Mouse (Mus musculus) liver, embryonic 11.5 days (tissue): ENCODE results near the gene Akr1b10. TPM values are rescaled to one million over a fixed set of nuclear protein-coding genes. Genes with fewer than 3 reads are reported as not detected.

Source experiments
- ATAC-seq: fragments of 200-750 bp; cut with Nextera tagmentation; replicated peaks from 2 replicates; pipeline ENCODE4 v1.8.0; 2017; ENCODE audit warnings: moderate number of reproducible peaks, mild to moderate bottlenecking, moderate TSS enrichment, moderate library complexity; ENCODE audit not compliant: low FRiP score
- DNase-seq: peaks from one replicate; pipeline ENCODE4 v3.0.0-alpha.2; 2017; ENCODE audit warnings: low spot score
- H3K27ac ChIP-seq: fragments of 300-500 bp; sonication (generic); 2 replicates; pipeline ENCODE4 v1.5.1; 2014; ENCODE audit warnings: mild to moderate bottlenecking, low read depth, low read length, control low read depth
- H3K27me3 ChIP-seq: fragments of 300-500 bp; sonication (generic); replicated peaks from 2 replicates; pipeline ENCODE4 v1.6.1; 2014; ENCODE audit warnings: low read length, mixed read lengths; ENCODE audit not compliant: control insufficient read depth, insufficient read depth
- H3K36me3 ChIP-seq: fragments of 300-500 bp; sonication (generic); 2 replicates; pipeline ENCODE4 v1.6.1; 2014; ENCODE audit warnings: mild to moderate bottlenecking, low read length, moderate library complexity, mixed read lengths; ENCODE audit not compliant: control insufficient read depth, insufficient read depth
- H3K4me1 ChIP-seq: fragments of 300-500 bp; sonication (generic); replicated peaks from 2 replicates; pipeline ENCODE4 v1.6.1; 2014; ENCODE audit warnings: low read length, mixed read lengths; ENCODE audit not compliant: control insufficient read depth, insufficient read depth
- H3K4me2 ChIP-seq: fragments of 300-500 bp; sonication (generic); 2 replicates; pipeline ENCODE4 v1.6.1; 2014; ENCODE audit warnings: mild to moderate bottlenecking, control low read depth, moderate library complexity
- H3K4me3 ChIP-seq: fragments of 300-500 bp; sonication (generic); 2 replicates; pipeline ENCODE4 v1.5.1; 2014; ENCODE audit warnings: low read depth, low read length, control low read depth
- H3K9ac ChIP-seq: fragments of 300-500 bp; sonication (generic); 2 replicates; pipeline ENCODE4 v1.6.1; 2014; ENCODE audit warnings: low read depth, low read length, control low read depth
- H3K9me3 ChIP-seq: fragments of 300-500 bp; sonication (generic); 2 replicates; pipeline ENCODE4 v1.6.1; 2016; ENCODE audit warnings: low read length, inconsistent platforms, mixed read lengths; ENCODE audit not compliant: control insufficient read depth
- WGBS: fragments of 180-500 bp; shearing (Covaris S2); extraction: QIAGEN DNeasy Blood & Tissue Kit; methylation state at CpG from one replicate; pipeline ENCODE4 v1.1.7; 2014; 5-methylcytosine and 5-hydroxymethylcytosine counted together
- polyA plus RNA-seq: library from polyadenylated mRNA; unstranded; fragments of >200 nt; fragmentation: Nextera tagmentation; extraction: Ambion mirVana; gene quantifications from 2 replicates; pipeline ENCODE4 v1.2.1, GENCODE M21; 2014

Gene Akr1b10
- polyA plus RNA-seq, result 16.1 and 18.6 TPM in 2 replicates

DNA sequence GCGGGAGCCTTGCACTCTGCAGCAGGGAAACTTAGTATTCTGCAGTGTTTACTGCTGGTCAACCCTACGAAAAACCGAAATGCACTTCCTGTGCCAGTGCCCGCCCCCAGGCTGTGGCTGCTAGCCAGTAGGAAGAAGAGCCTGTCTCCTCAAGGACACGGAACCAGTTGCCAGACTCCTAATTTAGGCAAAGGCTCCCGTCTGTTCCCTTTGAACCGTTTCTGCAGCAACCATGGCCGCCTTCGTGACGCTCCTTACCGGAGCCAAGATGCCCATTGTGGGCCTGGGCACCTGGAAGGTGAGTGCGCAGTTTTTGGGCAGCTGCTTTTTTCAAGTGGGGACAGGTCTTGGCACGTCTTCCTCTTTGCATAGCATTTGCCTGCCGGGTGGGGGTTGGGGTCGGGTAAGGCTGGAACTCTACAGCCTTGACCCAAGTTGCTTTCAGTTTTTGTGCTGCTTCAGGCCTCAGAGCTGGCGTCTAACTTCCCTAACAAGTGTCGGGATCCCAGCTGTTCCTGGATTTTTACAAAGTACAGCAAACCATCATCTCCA is at the start of gene Akr1b10:
TSS of gene Akr1b10 (plus strand) at position 109 of the 552 bp plus-strand sequence.
- Histone ChIP-seq H3K9me3 (no peaks in the 10 kb centered on the region), H3K4me1 (no peaks in the 10 kb centered on the region), H3K36me3 (peaks cover 2% of the 10 kb centered on the region; the same call in 1 of the 2 replicates), H3K27me3 (no peaks in the 10 kb centered on the region), H3K27ac (no peak within 1 kb of the TSS; the same call in 1 of the 2 replicates), H3K4me3 (peak within 1 kb of the TSS; percentile 60), H3K9ac (peak within 1 kb of the TSS; percentile 61), H3K4me2 (peak within 1 kb of the TSS; percentile 96)
- DNase-seq, result peak; percentile 65
- WGBS, result under 1% methylated on average over 17 of the region's 17 CpGs
- peak; percentile 85 for ATAC-seq

DNA sequence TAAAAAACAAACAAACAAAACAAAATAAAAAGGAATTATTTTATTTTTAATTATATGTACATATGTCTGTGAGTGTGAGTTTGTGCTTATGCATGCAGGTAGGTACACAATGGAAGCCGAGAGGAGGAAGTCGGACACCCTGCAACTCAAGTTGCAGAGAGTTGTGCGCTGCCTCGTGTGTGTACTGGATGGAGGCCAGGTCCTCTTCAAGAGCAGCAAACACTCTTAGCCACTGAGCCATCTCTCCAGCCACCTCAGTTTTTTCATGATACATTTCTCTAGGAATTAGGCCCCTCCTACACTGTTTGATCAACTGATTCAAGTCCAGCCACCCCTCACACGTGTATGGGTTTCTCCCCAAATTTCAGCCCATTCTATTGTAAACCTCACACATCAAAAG is 49.3 kb upstream of the Akr1b10 start:
- no peaks in the 10 kb centered on the region for H3K27me3 ChIP-seq
- ATAC-seq, result no peak
- H3K9me3 ChIP-seq, result no peaks in the 10 kb centered on the region
- H3K36me3 ChIP-seq, result no peaks in the 10 kb centered on the region
- no peak overlapping the region for H3K27ac ChIP-seq
- H3K4me1 ChIP-seq, result no peaks in the 10 kb centered on the region
- no peak overlapping the region for H3K4me2 ChIP-seq
- no peak overlapping the region for H3K4me3 ChIP-seq
- no peak overlapping the region for H3K9ac ChIP-seq
- WGBS, result 79% methylated on average over 5 of the region's 5 CpGs
- no peak for DNase-seq

GRCm38 (mm10) chr6:34337799-34338198 is 46.2 kb upstream of the Akr1b10 start:
- ATAC-seq (no peak), DNase-seq (no peak)
- 74% methylated on average over 2 of the region's 2 CpGs for WGBS
- Histone ChIP-seq H3K4me3 (no peak overlapping the region), H3K9ac (no peak overlapping the region), H3K4me2 (no peak overlapping the region), H3K27me3 (no peaks in the 10 kb centered on the region), H3K36me3 (no peaks in the 10 kb centered on the region), H3K27ac (no peak overlapping the region), H3K4me1 (no peaks in the 10 kb centered on the region), H3K9me3 (no peaks in the 10 kb centered on the region)

DNA sequence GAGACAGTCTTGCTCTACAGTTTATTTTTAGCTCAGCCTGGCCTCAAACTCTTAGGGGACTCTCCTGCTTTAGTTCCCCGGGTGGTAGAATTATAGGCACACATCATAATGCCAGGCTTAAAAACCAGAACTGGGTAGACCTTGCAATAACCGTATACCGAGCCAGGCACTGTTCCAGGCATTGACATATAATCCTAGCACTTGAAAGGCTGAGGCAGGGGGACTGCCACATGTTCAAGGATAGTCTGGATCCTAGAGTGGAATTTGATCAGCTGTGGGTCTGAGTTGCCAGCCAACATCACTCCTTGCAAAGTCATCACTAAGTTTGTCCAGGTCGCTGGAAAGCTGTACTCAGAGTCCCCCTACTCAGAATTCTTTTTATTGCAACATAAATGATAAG is 42.0 kb upstream of the Akr1b10 start:
- Histone ChIP-seq H3K4me3 (no peak overlapping the region), H3K4me2 (no peak overlapping the region), H3K4me1 (no peaks in the 10 kb centered on the region), H3K36me3 (no peaks in the 10 kb centered on the region), H3K27me3 (no peaks in the 10 kb centered on the region; the same call in 1 of the 2 replicates), H3K9ac (no peak overlapping the region), H3K27ac (no peak overlapping the region), H3K9me3 (no peaks in the 10 kb centered on the region)
- DNase-seq, result no peak
- no peak for ATAC-seq
- WGBS, result 84% methylated on average over 4 of the region's 4 CpGs

DNA sequence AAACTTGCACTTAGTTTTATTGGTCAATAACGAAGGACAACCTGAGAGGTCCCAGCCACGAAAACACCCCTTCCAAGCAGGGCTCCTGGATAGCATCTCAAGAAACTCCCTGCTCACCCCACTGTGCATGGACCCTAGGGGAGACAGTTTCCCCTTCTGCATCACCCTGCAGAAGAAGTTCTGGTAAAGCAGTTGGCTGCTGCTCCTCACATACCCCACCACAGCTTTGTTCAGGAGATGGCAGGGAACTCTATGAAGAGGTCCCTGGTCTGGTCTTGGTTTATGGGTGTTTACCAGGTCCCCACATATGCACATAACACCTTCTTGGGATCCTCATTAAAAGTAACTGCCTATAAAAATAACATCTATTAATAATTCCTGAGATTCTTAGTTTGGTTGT is 41.5 kb upstream of the Akr1b10 start:
- H3K4me1 ChIP-seq, result no peaks in the 10 kb centered on the region
- H3K4me3 ChIP-seq, result no peak overlapping the region
- H3K9ac ChIP-seq, result no peak overlapping the region
- ATAC-seq, result no peak
- no peak for DNase-seq
- H3K4me2 ChIP-seq, result no peak overlapping the region
- no peak overlapping the region for H3K27ac ChIP-seq
- no peaks in the 10 kb centered on the region for H3K9me3 ChIP-seq
- no peaks in the 10 kb centered on the region; the same call in 1 of the 2 replicates for H3K27me3 ChIP-seq
- H3K36me3 ChIP-seq, result no peaks in the 10 kb centered on the region
- WGBS, result 80% methylated on average over 2 of the region's 2 CpGs

GRCm38 (mm10) chr6:34343426-34343825 is 40.6 kb upstream of the Akr1b10 start:
- Histone ChIP-seq H3K27me3 (no peaks in the 10 kb centered on the region; the same call in 1 of the 2 replicates), H3K36me3 (no peaks in the 10 kb centered on the region), H3K9ac (no peak overlapping the region), H3K9me3 (no peaks in the 10 kb centered on the region), H3K27ac (no peak overlapping the region), H3K4me3 (no peak overlapping the region), H3K4me2 (no peak overlapping the region), H3K4me1 (no peaks in the 10 kb centered on the region)
- DNase-seq, result no peak
- WGBS, result 82% methylated on average over 6 of the region's 6 CpGs
- no peak for ATAC-seq

DNA sequence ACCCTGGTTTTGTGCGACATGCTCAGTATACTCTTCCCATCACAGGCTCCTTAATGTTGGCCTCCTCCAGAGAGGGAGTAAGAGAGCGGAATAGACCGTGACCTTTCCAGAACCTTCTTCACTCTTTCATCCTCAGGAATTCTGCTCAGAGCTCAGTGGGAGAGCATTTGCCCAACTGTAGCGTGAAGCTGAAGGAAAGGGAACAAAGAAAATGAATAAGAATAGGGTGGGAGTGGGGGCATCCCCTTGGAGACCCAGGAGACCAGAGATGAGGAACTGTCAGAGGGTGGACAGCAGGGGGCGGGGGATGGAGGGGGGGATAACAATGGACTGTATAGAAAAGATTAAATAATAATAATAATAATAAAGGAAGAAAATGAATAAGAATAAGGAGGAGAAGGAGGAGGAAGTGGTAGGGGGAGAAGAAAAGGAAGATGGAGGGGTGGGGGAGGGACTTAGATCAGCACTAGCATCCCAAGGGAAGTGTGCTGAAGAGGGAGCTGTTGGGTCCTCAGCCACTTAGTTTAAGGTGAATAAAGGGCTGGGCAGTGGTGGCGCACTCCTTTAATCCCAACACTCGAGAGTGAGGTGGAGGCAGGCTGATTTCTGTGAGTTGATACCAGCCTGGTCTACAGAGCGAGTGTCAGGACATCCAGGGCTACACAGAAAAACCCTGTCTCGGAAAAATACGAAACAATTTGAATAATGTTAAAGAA is 39.7 kb upstream of the Akr1b10 start:
- Histone ChIP-seq H3K27me3 (no peaks in the 10 kb centered on the region; the same call in 1 of the 2 replicates), H3K4me2 (no peak overlapping the region), H3K4me1 (no peaks in the 10 kb centered on the region), H3K27ac (no peak overlapping the region), H3K36me3 (no peaks in the 10 kb centered on the region), H3K9me3 (no peaks in the 10 kb centered on the region), H3K4me3 (no peak overlapping the region), H3K9ac (no peak overlapping the region)
- DNase-seq (no peak), ATAC-seq (no peak)
- 61% methylated on average over 10 of the region's 10 CpGs for WGBS

DNA sequence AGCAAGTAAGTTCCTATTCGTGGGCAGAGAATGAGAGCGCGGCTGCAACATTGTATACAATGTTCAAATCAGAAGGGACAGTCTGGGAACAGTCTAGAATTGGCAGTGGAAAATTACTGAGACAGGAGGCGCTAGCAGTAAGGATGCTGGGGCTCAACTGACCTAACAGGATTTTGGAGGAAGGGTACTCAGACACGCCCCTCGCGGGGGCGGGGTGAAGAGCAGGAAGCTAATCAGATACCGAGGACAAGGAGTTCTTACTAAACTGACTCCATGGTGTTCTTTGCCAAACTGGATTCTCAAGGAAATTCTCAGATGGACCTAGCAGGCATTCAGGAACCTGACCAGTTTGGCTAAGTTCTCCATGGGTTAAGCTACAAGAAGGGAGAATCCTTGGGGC is 39.1 kb upstream of the Akr1b10 start:
- DNase-seq (no peak), ATAC-seq (no peak)
- Histone ChIP-seq H3K4me1 (no peaks in the 10 kb centered on the region), H3K9ac (no peak overlapping the region), H3K27ac (no peak overlapping the region), H3K9me3 (no peaks in the 10 kb centered on the region), H3K27me3 (no peaks in the 10 kb centered on the region; the same call in 1 of the 2 replicates), H3K36me3 (no peaks in the 10 kb centered on the region), H3K4me2 (no peak overlapping the region), H3K4me3 (no peak overlapping the region)
- WGBS, result 19% methylated on average over 9 of the region's 9 CpGs
